Mouse (Mus musculus) limb, embryonic 12.5 days (tissue): ENCODE data around the gene Parva. TPM values are rescaled to one million over a fixed set of nuclear protein-coding genes. Genes with fewer than 3 reads are reported as not detected.

ENCODE experiments used
- ATAC-seq: fragments of 200-750 bp; cut with Nextera tagmentation; 2 replicates; pipeline ENCODE4 v1.8.0; 2017; ENCODE audit warnings: low read depth, moderate TSS enrichment; ENCODE audit not compliant: insufficient number of reproducible peaks, insufficient read depth, low FRiP score, low TSS enrichment
- H3K27ac ChIP-seq: fragments of 300-500 bp; sonication (generic); 2 replicates; pipeline ENCODE4 v1.5.1; 2016; ENCODE audit warnings: mild to moderate bottlenecking, moderate library complexity
- H3K27me3 ChIP-seq: fragments of 300-500 bp; sonication (generic); 2 replicates; pipeline ENCODE4 v1.6.1; 2016; ENCODE audit warnings: mild to moderate bottlenecking, moderate library complexity
- H3K36me3 ChIP-seq: fragments of 300-500 bp; sonication (generic); 2 replicates; pipeline ENCODE4 v1.6.1; 2016; ENCODE audit warnings: mild to moderate bottlenecking, moderate library complexity
- H3K4me1 ChIP-seq: fragments of 300-500 bp; sonication (generic); replicated peaks from 2 replicates; pipeline ENCODE4 v1.6.1; 2016
- H3K4me2 ChIP-seq: fragments of 300-500 bp; sonication (generic); 2 replicates; pipeline ENCODE4 v1.6.1; 2016; ENCODE audit warnings: mild to moderate bottlenecking, moderate library complexity
- H3K4me3 ChIP-seq: fragments of 300-500 bp; sonication (generic); replicated peaks from 2 replicates; pipeline ENCODE4 v1.5.1; 2016; ENCODE audit warnings: mild to moderate bottlenecking
- H3K9ac ChIP-seq: fragments of 300-500 bp; sonication (generic); replicated peaks from 2 replicates; pipeline ENCODE4 v1.6.1; 2016; ENCODE audit warnings: mild to moderate bottlenecking, moderate library complexity
- H3K9me3 ChIP-seq: fragments of 300-500 bp; sonication (generic); 2 replicates; pipeline ENCODE4 v1.6.1; 2016; ENCODE audit warnings: mild to moderate bottlenecking, moderate library complexity
- WGBS: fragments of 180-500 bp; shearing (Covaris S2); methylation state at CpG from one replicate; pipeline ENCODE4 v1.1.7; 2016; 5-methylcytosine and 5-hydroxymethylcytosine counted together
- polyA plus RNA-seq: library from polyadenylated mRNA; unstranded; fragments of >200 nt; fragmentation: Nextera tagmentation; extraction: Ambion mirVana; gene quantifications from 2 replicates; pipeline ENCODE4 v1.2.1, GENCODE M21; 2016

Gene Parva
- polyA plus RNA-seq, 1 experiment from 2014 or later: 82.7 TPM

- WGBS: 91% methylated on average over 4 of the region's 4 CpGs
- no peaks in the 10 kb centered on the region; the same call in 1 of the 2 replicates for H3K4me1 ChIP-seq
- no peak overlapping the region for H3K4me3 ChIP-seq
- no peaks in the 10 kb centered on the region for H3K9me3 ChIP-seq
- no peak for ATAC-seq
- no peak overlapping the region for H3K4me2 ChIP-seq
- H3K9ac ChIP-seq: no peak overlapping the region
- no peaks in the 10 kb centered on the region for H3K27me3 ChIP-seq
- H3K36me3 ChIP-seq: peaks cover 67% of the 10 kb centered on the region
- H3K27ac ChIP-seq: no peak overlapping the region
These were observed 139.7 kb downstream of the Parva start for GRCm38 (mm10) chr7:112567004-112567403.

DNA sequence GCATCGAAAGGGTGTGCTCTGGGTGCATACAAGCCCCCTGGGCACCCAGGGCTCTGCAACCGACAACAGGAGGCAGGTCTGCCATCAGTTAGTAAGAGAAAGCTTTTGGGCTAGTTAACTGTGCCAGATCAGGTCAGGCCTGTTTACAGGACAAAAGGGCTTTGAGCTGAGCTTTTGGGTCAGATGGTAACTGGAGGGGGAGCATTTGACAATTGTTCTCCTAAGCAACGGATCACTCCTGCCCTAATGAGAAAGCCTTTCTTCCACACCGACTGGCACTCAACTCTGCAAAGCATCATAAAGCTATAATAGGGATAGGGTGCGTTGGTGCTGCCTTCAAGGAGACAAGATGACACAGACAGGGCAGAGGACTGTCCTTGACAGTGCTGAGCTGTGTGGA lies 141.7 kb downstream of the Parva start:
- H3K4me2 ChIP-seq: no peak overlapping the region
- no peaks in the 10 kb centered on the region for H3K27me3 ChIP-seq
- ATAC-seq: no peak
- no peak overlapping the region; the same call in 1 of the 2 replicates for H3K9ac ChIP-seq
- no peak overlapping the region for H3K27ac ChIP-seq
- no peak overlapping the region for H3K4me3 ChIP-seq
- 57% methylated on average over 5 of the region's 5 CpGs for WGBS
- H3K36me3 ChIP-seq: peaks cover 65% of the 10 kb centered on the region
- H3K4me1 ChIP-seq: no peaks in the 10 kb centered on the region; the same call in 1 of the 2 replicates
- no peaks in the 10 kb centered on the region for H3K9me3 ChIP-seq

DNA sequence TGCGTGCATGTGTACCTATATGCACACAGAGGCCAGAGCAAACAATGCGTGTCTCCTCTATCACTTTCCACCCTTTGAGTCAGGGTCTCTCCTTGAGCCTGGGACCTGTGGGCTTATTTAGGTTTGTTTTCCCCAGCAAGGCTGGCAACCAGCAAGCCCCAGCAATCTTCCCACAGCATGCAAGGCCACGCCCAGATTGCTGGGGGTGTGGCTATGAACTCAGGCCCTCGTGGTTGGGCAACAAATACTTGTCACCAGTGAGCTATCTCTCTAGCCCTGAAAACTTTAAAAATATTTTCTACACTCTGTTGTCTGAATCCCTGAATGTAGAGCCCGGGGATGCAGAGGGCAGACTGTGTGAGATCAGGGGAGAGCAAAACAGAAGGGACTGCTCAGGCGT lies 154.3 kb downstream of the Parva start:
- no peak overlapping the region for H3K27ac ChIP-seq
- peaks cover 73% of the 10 kb centered on the region for H3K36me3 ChIP-seq
- H3K9ac ChIP-seq: no peak overlapping the region
- no peak overlapping the region for H3K4me3 ChIP-seq
- no peaks in the 10 kb centered on the region for H3K4me1 ChIP-seq
- H3K27me3 ChIP-seq: no peaks in the 10 kb centered on the region
- ATAC-seq: no peak
- H3K9me3 ChIP-seq: peaks cover 10% of the 10 kb centered on the region
- 79% methylated on average over 6 of the region's 6 CpGs for WGBS
- H3K4me2 ChIP-seq: no peak overlapping the region

GRCm38 (mm10) chr7:112582882-112583405 lies 155.6 kb downstream of the Parva start:
- no peak overlapping the region for H3K27ac ChIP-seq
- WGBS: 64% methylated on average over 6 of the region's 6 CpGs
- peaks cover 11% of the 10 kb centered on the region for H3K9me3 ChIP-seq
- no peak for ATAC-seq
- no peak overlapping the region for H3K9ac ChIP-seq
- H3K27me3 ChIP-seq: no peaks in the 10 kb centered on the region
- no peak overlapping the region for H3K4me3 ChIP-seq
- no peak overlapping the region for H3K4me2 ChIP-seq
- no peaks in the 10 kb centered on the region for H3K4me1 ChIP-seq
- H3K36me3 ChIP-seq: peaks cover 71% of the 10 kb centered on the region

DNA sequence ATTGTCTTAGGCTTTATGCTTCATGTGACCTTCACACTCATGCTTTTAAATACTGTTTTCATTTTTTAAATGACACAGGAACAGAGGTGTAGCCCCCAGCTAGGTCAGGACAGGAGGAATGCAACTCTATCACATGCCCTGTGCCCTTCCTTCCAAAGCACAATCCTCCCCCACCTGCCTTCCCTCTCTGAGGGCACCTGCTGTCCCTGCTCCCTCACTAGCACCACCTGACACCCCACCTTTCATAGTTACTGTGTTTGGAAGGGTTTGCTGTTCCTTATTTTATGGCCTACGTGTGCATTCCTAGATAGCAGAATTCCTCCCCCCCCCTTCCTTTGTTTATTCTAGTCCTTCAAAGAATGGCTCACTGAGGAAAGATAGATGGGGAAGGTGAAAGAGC lies 160.1 kb downstream of the Parva start:
- H3K27ac ChIP-seq: no peak overlapping the region
- H3K27me3 ChIP-seq: no peaks in the 10 kb centered on the region
- peaks cover 56% of the 10 kb centered on the region for H3K36me3 ChIP-seq
- H3K4me3 ChIP-seq: no peak overlapping the region
- no peak overlapping the region for H3K9ac ChIP-seq
- ATAC-seq: no peak
- peaks cover 11% of the 10 kb centered on the region for H3K9me3 ChIP-seq
- WGBS: 62% methylated on average over 1 of the region's 1 CpGs
- no peak overlapping the region for H3K4me2 ChIP-seq
- H3K4me1 ChIP-seq: no peaks in the 10 kb centered on the region

DNA sequence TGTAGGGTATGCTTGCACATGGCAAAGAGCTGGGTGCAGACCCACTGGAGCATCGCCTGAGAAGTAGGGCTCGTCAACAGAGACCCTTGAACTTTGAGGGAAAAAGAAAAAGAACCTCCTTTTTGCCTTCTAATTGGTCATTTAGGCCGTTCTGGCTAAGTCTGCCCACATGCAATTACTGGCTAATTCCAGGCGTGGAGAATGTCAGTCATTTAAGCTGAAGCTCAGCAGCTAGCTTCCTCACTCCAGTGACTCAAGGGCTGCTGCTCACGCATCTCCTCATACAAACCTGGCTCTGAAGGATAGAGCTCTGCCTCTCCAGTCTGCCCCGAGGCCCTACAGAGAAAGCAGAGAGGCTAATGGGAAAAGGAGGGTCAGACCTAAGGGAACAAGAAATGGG lies 162.2 kb downstream of the Parva start:
- ATAC-seq: no peak
- H3K4me1 ChIP-seq: no peaks in the 10 kb centered on the region
- 48% methylated on average over 6 of the region's 6 CpGs for WGBS
- no peak overlapping the region for H3K27ac ChIP-seq
- peaks cover 40% of the 10 kb centered on the region for H3K36me3 ChIP-seq
- no peak overlapping the region for H3K4me3 ChIP-seq
- H3K9me3 ChIP-seq: peaks cover 11% of the 10 kb centered on the region
- no peaks in the 10 kb centered on the region for H3K27me3 ChIP-seq
- no peak overlapping the region for H3K4me2 ChIP-seq
- H3K9ac ChIP-seq: no peak overlapping the region

GRCm38 (mm10) chr7:112593586-112593985 lies 166.3 kb downstream of the Parva start:
- Histone ChIP-seq H3K27me3 (no peaks in the 10 kb centered on the region), H3K36me3 (peaks cover 9% of the 10 kb centered on the region; the same call in 1 of the 2 replicates), H3K9ac (no peak overlapping the region), H3K4me1 (peaks cover 9% of the 10 kb centered on the region), H3K4me3 (no peak overlapping the region), H3K9me3 (no peaks in the 10 kb centered on the region), H3K27ac (no peak overlapping the region), H3K4me2 (no peak overlapping the region)
- ATAC-seq: no peak
- WGBS: 71% methylated on average over 5 of the region's 5 CpGs

DNA sequence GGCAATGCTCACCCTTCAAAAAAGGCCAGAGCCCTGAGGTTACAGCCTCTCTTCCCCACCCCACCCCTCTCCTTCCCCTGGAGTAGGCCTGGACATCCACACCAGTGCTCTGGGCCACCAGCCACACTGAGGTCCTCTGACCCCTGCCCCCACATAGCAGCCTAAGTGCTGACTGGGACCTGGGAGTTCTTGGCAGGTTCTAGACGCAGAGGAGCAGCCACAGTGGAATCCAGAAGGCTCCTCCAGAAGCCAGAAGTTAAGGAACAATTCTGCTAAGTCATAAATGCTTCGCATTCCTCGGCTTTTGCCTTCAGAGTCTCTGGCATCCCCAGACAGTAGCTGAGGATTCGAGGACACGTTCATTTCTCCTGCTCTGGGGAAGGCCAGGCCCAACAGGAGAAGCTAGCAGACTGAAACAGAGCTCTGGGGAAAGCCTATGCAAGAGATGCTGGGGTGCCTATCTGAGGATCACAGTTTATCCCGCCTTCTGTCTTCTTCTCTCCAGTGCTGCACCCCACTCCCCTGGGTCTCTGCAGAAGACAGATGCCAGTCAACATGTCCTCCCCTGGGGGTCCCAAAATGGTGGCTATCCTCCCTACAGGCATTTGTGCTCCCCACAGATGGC lies 168.0 kb downstream of the Parva start:
- Histone ChIP-seq H3K4me3 (no peak overlapping the region), H3K4me1 (peaks cover 9% of the 10 kb centered on the region), H3K9ac (no peak overlapping the region), H3K27me3 (no peaks in the 10 kb centered on the region), H3K4me2 (no peak overlapping the region), H3K27ac (0 out of 2 replicates have a peak overlapping the region, but pooled peaks have one; percentile 26), H3K9me3 (no peaks in the 10 kb centered on the region), H3K36me3 (0 out of 2 replicates have a peak, but pooled peaks cover 4% of the 10 kb centered on the region)
- 37% methylated on average over 6 of the region's 6 CpGs for WGBS
- no peak for ATAC-seq

- no peak overlapping the region for H3K9ac ChIP-seq
- H3K27me3 ChIP-seq: no peaks in the 10 kb centered on the region
- whole genome bisulfite sequencing: 25% methylated on average over 2 of the region's 2 CpGs
- no peaks in the 10 kb centered on the region for H3K9me3 ChIP-seq
- no peaks in the 10 kb centered on the region for H3K36me3 ChIP-seq
- H3K4me2 ChIP-seq: no peak overlapping the region
- H3K4me1 ChIP-seq: peaks cover 13% of the 10 kb centered on the region
- ATAC-seq: no peak
- H3K4me3 ChIP-seq: no peak overlapping the region
- 0 out of 2 replicates have a peak overlapping the region, but pooled peaks have one; percentile 31 for H3K27ac ChIP-seq
These were observed 172.3 kb downstream of the Parva start for GRCm38 (mm10) chr7:112599650-112600049.

GRCm38 (mm10) chr7:112600163-112600562 lies 172.9 kb downstream of the Parva start:
- WGBS: 65% methylated on average over 3 of the region's 3 CpGs

DNA sequence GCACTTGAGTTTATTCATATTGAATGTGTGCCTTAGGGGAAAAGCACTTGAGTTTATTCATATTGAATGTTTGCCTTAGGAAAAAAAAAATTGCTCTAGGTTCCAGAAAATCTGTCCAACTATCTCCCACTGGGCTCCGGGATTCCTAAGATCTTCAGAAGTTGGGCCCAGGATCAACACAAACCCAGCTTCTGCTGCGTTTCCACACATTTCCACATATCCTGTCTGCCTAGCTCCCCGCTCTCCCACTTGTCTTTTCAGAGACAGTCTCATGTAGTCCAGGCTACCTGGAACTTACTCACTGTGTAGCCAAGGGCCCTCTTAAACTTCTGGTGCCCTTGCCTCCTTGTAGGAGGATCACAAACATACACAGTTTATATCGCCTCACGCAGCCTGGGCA lies 175.7 kb downstream of the Parva start:
- 90% methylated on average over 5 of the region's 5 CpGs for WGBS
- peaks cover 4% of the 10 kb centered on the region; the same call in 1 of the 2 replicates for H3K4me1 ChIP-seq
- no peak overlapping the region for H3K9ac ChIP-seq
- no peaks in the 10 kb centered on the region for H3K27me3 ChIP-seq
- H3K4me2 ChIP-seq: no peak overlapping the region
- no peaks in the 10 kb centered on the region for H3K36me3 ChIP-seq
- no peaks in the 10 kb centered on the region for H3K9me3 ChIP-seq
- ATAC-seq: no peak
- no peak overlapping the region for H3K27ac ChIP-seq
- no peak overlapping the region for H3K4me3 ChIP-seq

More at GRCm38 (mm10) chr7:112600163-112600562, 172.9 kb downstream of the Parva start:
- Histone ChIP-seq H3K27ac (no peak overlapping the region), H3K4me2 (no peak overlapping the region), H3K36me3 (no peaks in the 10 kb centered on the region), H3K4me3 (no peak overlapping the region), H3K4me1 (peaks cover 11% of the 10 kb centered on the region), H3K9ac (no peak overlapping the region), H3K27me3 (no peaks in the 10 kb centered on the region), H3K9me3 (no peaks in the 10 kb centered on the region)
- no peak for ATAC-seq
